Mouse (Mus musculus) forebrain, postnatal 0 days (tissue): Measurements from ENCODE around the gene Vps4a. TPM values are rescaled to one million over a fixed set of nuclear protein-coding genes. Genes with fewer than 3 reads are reported as not detected.
"Not testable (repeated sequence)": the region's sequence is repeated elsewhere in the genome, so short reads cannot be mapped to it uniquely, and the experiment has no call there.

Source experiments
- ATAC-seq: fragments of 200-750 bp; cut with Nextera tagmentation; 2 replicates; pipeline ENCODE4 v1.8.0; 2017; ENCODE audit warnings: mild to moderate bottlenecking, moderate library complexity
- DNase-seq: peaks from one replicate; pipeline ENCODE4 v3.0.0-alpha.2; 2015
- H3K27ac ChIP-seq: fragments of 300-500 bp; sonication (generic); 2 replicates; pipeline ENCODE4 v1.5.1; 2014; ENCODE audit warnings: low read depth, mild to moderate bottlenecking, antibody characterized with exemption, low read length, moderate library complexity, mixed read lengths
- H3K27me3 ChIP-seq: fragments of 300-500 bp; sonication (generic); 2 replicates; pipeline ENCODE4 v1.6.1; 2014; ENCODE audit warnings: mild to moderate bottlenecking, low read length, mixed read lengths; ENCODE audit not compliant: insufficient read depth
- H3K36me3 ChIP-seq: fragments of 300-500 bp; sonication (generic); 2 replicates; pipeline ENCODE4 v1.6.1; 2014; ENCODE audit warnings: mild to moderate bottlenecking, moderate library complexity; ENCODE audit not compliant: insufficient read depth
- H3K4me1 ChIP-seq: fragments of 300-500 bp; sonication (generic); 2 replicates; pipeline ENCODE4 v1.6.1; 2014; ENCODE audit warnings: antibody characterized with exemption; ENCODE audit not compliant: insufficient read depth
- H3K4me2 ChIP-seq: fragments of 300-500 bp; sonication (generic); 2 replicates; pipeline ENCODE4 v1.6.1; 2014; ENCODE audit warnings: low read depth, mild to moderate bottlenecking, moderate library complexity
- H3K4me3 ChIP-seq: fragments of 300-500 bp; sonication (generic); 2 replicates; pipeline ENCODE4 v1.5.1; 2014; ENCODE audit warnings: low read depth, low read length, mixed read lengths
- H3K9ac ChIP-seq: fragments of 300-500 bp; sonication (generic); 2 replicates; pipeline ENCODE4 v1.6.1; 2014; ENCODE audit warnings: mild to moderate bottlenecking
- H3K9me3 ChIP-seq: fragments of 300-500 bp; sonication (generic); 2 replicates; pipeline ENCODE4 v1.6.1; 2016; ENCODE audit warnings: low read length
- CTCF ChIP-seq: sonication (generic); IDR thresholded peaks from 2 replicates; pipeline ENCODE4 v1.5.1; 2016; ENCODE audit warnings: antibody characterized with exemption, control low read depth, low read depth
- WGBS: fragments of 180-500 bp; shearing (Covaris S2); extraction: QIAGEN DNeasy Blood & Tissue Kit; methylation state at CpG from one replicate; pipeline ENCODE4 v1.1.7; 2014; 5-methylcytosine and 5-hydroxymethylcytosine counted together
- polyA plus RNA-seq: library from polyadenylated mRNA; unstranded; fragments of >200 nt; fragmentation: Nextera tagmentation; extraction: Ambion mirVana; gene quantifications from 2 replicates; pipeline ENCODE4 v1.2.1, GENCODE M21; 2015
- total RNA-seq: library from RNA; depleted of rRNA; stranded (reverse); fragments of >200 nt; gene quantifications from 2 replicates; pipeline ENCODE4 v1.2.3, GENCODE M21; 2014

Vps4a gene
- total and polyA plus RNA-seq, 2 experiments from 2014 or later, result 145 to 174 TPM

GRCm38 (mm10) chr8:107031577-107032090, 612 bp downstream of the Vps4a start:
- H3K36me3 ChIP-seq, result peaks cover 8% of the 10 kb centered on the region; the same call in 1 of the 2 replicates
- no peaks in the 10 kb centered on the region for H3K9me3 ChIP-seq
- DNase-seq (no peak), ATAC-seq (peak; percentile 50)
- peak overlapping the region; percentile 74 for H3K4me2 ChIP-seq
- H3K4me1 ChIP-seq, result peaks cover 12% of the 10 kb centered on the region
- H3K27me3 ChIP-seq, result no peaks in the 10 kb centered on the region
- WGBS, result 1% methylated on average over 38 of the region's 40 CpGs
- H3K27ac ChIP-seq, result peak overlapping the region; percentile 83
- H3K9ac ChIP-seq, result peak overlapping the region; percentile 97
- TF ChIP-seq CTCF, result no peak
- peak overlapping the region; percentile 98 for H3K4me3 ChIP-seq

- WGBS, result 87% methylated on average over 2 of the region's 2 CpGs
Measured at GRCm38 (mm10) chr8:107033609-107034008, 2.6 kb downstream of the Vps4a start.

DNA sequence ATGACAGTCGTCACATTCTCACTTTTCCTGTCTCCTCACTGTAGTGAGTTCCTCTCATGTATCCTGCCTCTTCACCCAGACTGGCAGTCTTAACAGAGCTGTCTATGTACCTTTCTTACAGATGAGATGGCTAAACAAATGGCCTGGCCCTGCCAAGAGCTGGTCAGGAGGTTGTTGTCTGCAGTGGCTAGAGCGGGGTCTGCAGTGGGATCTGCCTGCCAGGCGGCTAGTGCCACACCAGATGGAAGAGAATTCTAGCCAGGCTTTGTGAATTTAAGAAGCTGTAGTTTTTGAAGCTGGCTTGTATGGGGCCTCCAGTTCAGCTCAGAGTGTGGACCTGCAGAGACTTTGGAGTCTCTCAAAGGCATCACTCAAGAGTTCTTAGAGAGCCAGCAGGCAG, 4.6 kb downstream of the Vps4a start:
- Histone ChIP-seq H3K4me1 (peaks cover 12% of the 10 kb centered on the region), H3K27me3 (no peaks in the 10 kb centered on the region), H3K36me3 (peaks cover 35% of the 10 kb centered on the region), H3K9me3 (no peaks in the 10 kb centered on the region), H3K4me3 (no peak overlapping the region), H3K9ac (no peak overlapping the region), H3K4me2 (no peak overlapping the region), H3K27ac (no peak overlapping the region)
- WGBS, result 76% methylated on average over 3 of the region's 3 CpGs
- no peak for TF ChIP-seq CTCF
- DNase-seq, result no peak
- ATAC-seq, result no peak

More at GRCm38 (mm10) chr8:107033609-107034008, 2.6 kb downstream of the Vps4a start:
- not testable (repeated sequence) for H3K9ac ChIP-seq, ATAC-seq, H3K4me2 ChIP-seq, H3K9me3 ChIP-seq, DNase-seq, H3K27me3 ChIP-seq, H3K4me3 ChIP-seq, H3K27ac ChIP-seq
- Histone ChIP-seq H3K4me1 (peaks cover 12% of the 10 kb centered on the region), H3K36me3 (peaks cover 16% of the 10 kb centered on the region)

GRCm38 (mm10) chr8:107036626-107037025, 5.6 kb downstream of the Vps4a start:
- no peak for TF ChIP-seq CTCF
- Histone ChIP-seq H3K27ac (no peak overlapping the region), H3K27me3 (no peaks in the 10 kb centered on the region), H3K4me2 (no peak overlapping the region), H3K4me1 (peaks cover 12% of the 10 kb centered on the region), H3K9me3 (no peaks in the 10 kb centered on the region), H3K36me3 (peaks cover 45% of the 10 kb centered on the region), H3K4me3 (no peak overlapping the region), H3K9ac (no peak overlapping the region)
- ATAC-seq (no peak), DNase-seq (no peak)
- WGBS, result 82% methylated on average over 8 of the region's 8 CpGs

GRCm38 (mm10) chr8:107040632-107041031, 9.6 kb downstream of the Vps4a start:
- no peak for TF ChIP-seq CTCF
- peaks cover 85% of the 10 kb centered on the region for H3K36me3 ChIP-seq
- 83% methylated on average over 7 of the region's 7 CpGs for WGBS
- no peak overlapping the region for H3K9ac ChIP-seq
- no peak overlapping the region for H3K27ac ChIP-seq
- H3K4me2 ChIP-seq, result no peak overlapping the region
- H3K9me3 ChIP-seq, result no peaks in the 10 kb centered on the region
- no peak overlapping the region for H3K4me3 ChIP-seq
- ATAC-seq (no peak), DNase-seq (no peak)
- no peaks in the 10 kb centered on the region for H3K4me1 ChIP-seq
- H3K27me3 ChIP-seq, result no peaks in the 10 kb centered on the region

DNA sequence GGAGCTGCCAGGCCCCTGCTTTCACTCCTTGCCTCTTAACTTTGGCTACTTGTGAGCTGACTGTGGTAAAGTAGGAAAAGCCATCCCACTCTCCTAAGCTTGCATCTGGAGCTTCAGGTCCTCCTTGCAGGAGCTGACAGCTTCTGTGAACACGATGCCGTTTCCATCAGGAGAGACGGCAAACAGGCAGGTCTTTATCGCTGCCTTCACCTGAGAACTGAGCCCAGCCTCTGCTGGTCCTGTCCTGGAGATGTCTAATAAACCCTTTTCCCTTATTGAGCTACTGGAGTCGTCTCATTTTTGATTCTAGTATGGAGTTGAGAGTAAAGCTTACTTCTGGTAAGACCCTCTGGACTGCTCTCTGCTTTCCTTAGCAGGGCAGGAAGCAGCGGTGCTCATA, 14.5 kb downstream of the Vps4a start:
- no peak for TF ChIP-seq CTCF
- peaks cover 76% of the 10 kb centered on the region for H3K36me3 ChIP-seq

DNA sequence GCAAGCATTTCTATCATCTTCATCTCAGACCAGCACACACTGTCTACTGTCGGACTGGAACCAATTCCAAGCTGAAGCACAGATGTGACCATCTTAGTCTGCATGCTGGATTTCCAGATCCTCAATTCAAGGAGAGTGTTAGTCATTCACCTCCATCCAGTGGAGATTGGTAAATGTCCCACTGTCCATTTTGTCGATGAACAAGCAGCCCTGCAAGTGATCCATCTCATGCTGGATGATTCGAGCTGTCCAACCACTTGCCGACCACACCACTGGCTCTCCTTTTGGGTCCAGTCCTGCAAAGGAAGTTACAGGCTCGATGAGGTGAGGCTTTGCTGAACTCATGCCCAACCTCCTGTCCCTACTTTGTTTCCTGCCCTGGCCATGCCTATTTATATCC, 16.0 kb downstream of the Vps4a start:
- H3K9me3 ChIP-seq, result no peaks in the 10 kb centered on the region
- H3K9ac ChIP-seq, result no peak overlapping the region
- no peak overlapping the region for H3K27ac ChIP-seq
- no peaks in the 10 kb centered on the region for H3K27me3 ChIP-seq
- WGBS, result 88% methylated on average over 5 of the region's 5 CpGs
- DNase-seq (no peak), ATAC-seq (no peak)
- no peak for TF ChIP-seq CTCF
- H3K4me1 ChIP-seq, result no peaks in the 10 kb centered on the region
- H3K4me2 ChIP-seq, result no peak overlapping the region
- peaks cover 69% of the 10 kb centered on the region for H3K36me3 ChIP-seq
- H3K4me3 ChIP-seq, result no peak overlapping the region

More for the DNA sequence above, 14.5 kb downstream of the Vps4a start:
- H3K27ac ChIP-seq, result no peak overlapping the region
- no peak for DNase-seq
- no peaks in the 10 kb centered on the region for H3K9me3 ChIP-seq
- no peak for ATAC-seq
- no peaks in the 10 kb centered on the region for H3K4me1 ChIP-seq
- no peak overlapping the region for H3K4me3 ChIP-seq
- H3K4me2 ChIP-seq, result no peak overlapping the region
- no peaks in the 10 kb centered on the region for H3K27me3 ChIP-seq
- whole genome bisulfite sequencing, result 94% methylated on average over 6 of the region's 6 CpGs
- no peak overlapping the region for H3K9ac ChIP-seq
